Mouse (Mus musculus) liver, postnatal 0 days (tissue): ENCODE results near the gene Hmgb2.

Experiments
- CTCF ChIP-seq: sonication (generic); IDR thresholded peaks from 2 replicates; pipeline ENCODE4 v1.5.1; 2016; ENCODE audit warnings: antibody characterized with exemption, low read depth
- EP300 ChIP-seq: IDR thresholded peaks from 2 replicates; pipeline ENCODE4 v1.6.1; 2016; ENCODE audit warnings: antibody characterized with exemption, low read depth, mild to moderate bottlenecking

DNA sequence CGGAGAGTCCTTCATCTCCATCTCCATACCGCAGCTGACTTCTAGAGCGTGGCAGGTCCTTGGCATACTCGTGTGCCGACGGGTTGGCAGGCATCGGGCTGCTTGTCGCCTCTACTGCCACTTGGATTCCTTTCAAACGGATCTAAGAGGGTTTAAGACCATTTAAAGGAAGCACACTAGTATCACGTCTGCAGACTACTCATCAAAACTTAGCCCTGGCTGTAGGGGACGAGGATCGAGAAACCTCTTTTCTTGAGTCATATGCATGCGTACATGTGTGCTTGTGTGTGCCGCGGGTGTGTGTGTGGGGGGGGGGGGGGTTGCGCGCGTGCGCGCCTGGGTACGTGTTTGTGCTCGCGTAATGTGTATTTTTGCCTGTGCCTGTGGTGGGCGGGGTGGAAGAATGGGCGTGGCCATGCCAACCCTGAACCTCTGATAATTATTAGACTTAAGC, 23.4 kb upstream of the Hmgb2 start:
- TF ChIP-seq CTCF (no peak), EP300 (no peak)
